Mouse (Mus musculus) lung, adult 2 months (tissue): ENCODE data around the gene Tceal5. TPM values are rescaled to one million over a fixed set of nuclear protein-coding genes. Genes with fewer than 3 reads are reported as not detected.
A peak's percentile ranks its signal among the peaks of the same experiment; 100 is the strongest.

ENCODE experiments used
- DNase-seq: peaks from one replicate; pipeline ENCODE4 v3.0.0; 2022
- H3K4me1 ChIP-seq: fragments of 200-500 bp; 2 replicates; pipeline ENCODE4 v1.6.1; 2011; ENCODE audit warnings: low read length; ENCODE audit not compliant: control insufficient read depth, insufficient read depth
- H3K4me3 ChIP-seq: fragments of 200-500 bp; replicated peaks from 2 replicates; pipeline ENCODE3; 2011; ENCODE audit warnings: low read depth, mild to moderate bottlenecking, control low read depth, low read length; ENCODE audit errors: extremely low read depth
- CTCF ChIP-seq: fragments of 200-500 bp; IDR thresholded peaks from 2 replicates; pipeline ENCODE4 v1.5.1; 2011; ENCODE audit warnings: mild to moderate bottlenecking, low read length, control low read depth; ENCODE audit not compliant: insufficient read depth
- POLR2A ChIP-seq: fragments of 200-500 bp; IDR thresholded peaks from 2 replicates; pipeline ENCODE4 v1.6.1; 2011; ENCODE audit warnings: low read depth, mild to moderate bottlenecking, control low read depth, low read length, borderline replicate concordance; ENCODE audit errors: extremely low read depth
- WGBS: fragments of 180-500 bp; shearing (Covaris S2); methylation state at CpG from one replicate; pipeline ENCODE4 v1.1.7; 2018; 5-methylcytosine and 5-hydroxymethylcytosine counted together
- polyA plus RNA-seq: library from polyadenylated mRNA; depleted of rRNA; stranded (reverse); fragments of >200 nt; gene quantifications from 2 replicates; pipeline ENCODE4 v1.2.3, GENCODE M21; 2012; rRNA removed

Gene Tceal5
- polyA plus RNA-seq, 1 experiment: 0.11 TPM

DNA sequence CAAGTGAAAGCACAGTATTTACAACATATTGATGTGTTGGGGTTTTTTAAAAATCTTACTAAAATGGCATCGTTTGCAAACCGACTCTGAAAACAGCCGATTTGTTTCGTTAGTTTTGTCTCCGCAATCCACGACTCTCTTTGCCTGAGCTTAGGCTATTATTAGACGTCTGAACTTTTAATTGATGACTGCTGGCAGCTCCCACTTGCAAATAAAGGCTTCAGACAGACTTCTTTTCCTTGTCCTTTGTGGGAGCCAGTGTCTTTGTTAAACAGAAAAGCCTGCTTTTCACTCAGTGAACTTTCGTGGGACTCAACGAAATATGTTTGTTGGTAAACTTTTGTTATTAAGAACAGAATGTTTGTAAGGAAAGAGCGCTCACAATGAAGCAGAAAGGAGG lies 30.9 kb downstream of the Tceal5 start:
- Histone ChIP-seq H3K4me3 (peak overlapping the region; percentile 42), H3K4me1 (no peaks in the 10 kb centered on the region)
- WGBS: 39% methylated on average over 10 of the region's 10 CpGs
- TF ChIP-seq CTCF: no peak
- no peak for TF ChIP-seq POLR2A
- DNase-seq: peak; percentile 2

DNA sequence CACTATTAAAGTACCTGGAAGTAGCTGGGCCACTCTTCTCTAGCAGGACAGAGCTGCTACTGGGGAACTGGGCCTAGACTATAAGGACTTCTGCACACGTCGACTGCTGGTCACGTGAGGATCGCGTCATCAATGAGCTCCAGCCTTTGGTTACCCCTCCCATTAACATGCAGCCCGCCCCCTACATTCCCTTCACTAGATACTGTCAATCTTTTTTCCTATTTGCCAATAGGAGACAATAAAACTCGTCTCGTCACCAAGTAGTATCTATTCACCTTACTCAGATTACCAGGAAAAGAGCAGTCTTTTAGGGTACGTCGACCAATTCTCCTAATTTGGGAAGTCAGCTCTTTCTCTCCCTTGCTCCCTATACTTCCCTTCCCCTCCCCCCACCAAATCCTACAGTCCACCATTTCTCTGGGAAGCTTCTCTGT lies 31.5 kb downstream of the Tceal5 start, which contains the start of gene Tceal8:
Tceal8 (minus strand) TSS at position 225 of the 434 bp plus-strand sequence.
- H3K4me3 ChIP-seq: peak within 1 kb of the TSS; percentile 92
- 25% methylated on average over 10 of the region's 10 CpGs for WGBS
- DNase-seq: peak; percentile 63
- TF ChIP-seq CTCF (no peak), POLR2A (peak; percentile 87; the same call in 1 of the 2 replicates)
- no peaks in the 10 kb centered on the region for H3K4me1 ChIP-seq

- DNase-seq: peak; percentile 30
Measured at GRCm38 (mm10) chrX:136171189-136172117, 32.2 kb downstream of the Tceal5 start.

DNA sequence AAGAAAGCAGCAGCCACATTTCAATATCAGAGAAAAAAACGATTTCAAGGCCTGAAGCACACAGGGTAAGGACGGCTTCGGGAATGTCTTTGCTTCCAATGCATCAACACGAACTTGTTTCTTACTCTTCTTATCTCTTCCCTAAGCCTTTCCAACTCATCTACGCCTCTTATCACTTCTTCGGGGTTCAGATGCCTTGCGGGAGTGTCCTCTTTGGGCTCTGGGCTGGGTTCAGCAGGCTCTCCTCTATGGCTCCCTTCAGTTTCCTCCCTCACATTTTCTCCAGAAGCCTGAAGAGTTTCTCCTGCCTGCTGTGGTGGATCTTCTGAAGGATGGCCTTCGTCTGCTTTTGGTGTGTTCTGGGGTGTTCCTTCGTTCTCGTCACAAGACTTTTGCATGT lies 33.1 kb downstream of the Tceal5 start:
- Histone ChIP-seq H3K4me1 (no peaks in the 10 kb centered on the region), H3K4me3 (no peak overlapping the region)
- TF ChIP-seq CTCF: no peak
- WGBS: 56% methylated on average over 10 of the region's 10 CpGs
- DNase-seq: no peak

More at GRCm38 (mm10) chrX:136171189-136172117, 32.2 kb downstream of the Tceal5 start:
- TF ChIP-seq CTCF (no peak), POLR2A (no peak)
- 32% methylated on average over 24 of the region's 24 CpGs for WGBS
- Histone ChIP-seq H3K4me3 (peak overlapping the region; percentile 92), H3K4me1 (no peaks in the 10 kb centered on the region)

Other genes starting within 250 kb of the Tceal5 start
- 10.2 and 12.2 TPM in 2 replicates for gene Arxes2, start 210.1 kb downstream of the Tceal5 start, polyA plus RNA-seq
- 1.1 and 1.8 TPM in 2 replicates for gene Arxes1, start 170.5 kb downstream of the Tceal5 start, polyA plus RNA-seq
- gene Bex2, start 135.6 kb downstream of the Tceal5 start, polyA plus RNA-seq: 18.6 and 23.7 TPM in 2 replicates
- gene Nxf3, start 118.6 kb downstream of the Tceal5 start, polyA plus RNA-seq: 0.04 and 0.06 TPM in 2 replicates
- 10.8 and 12.0 TPM in 2 replicates for gene Bex4, start 64.9 kb downstream of the Tceal5 start, polyA plus RNA-seq
- gene Tceal8, start 31.5 kb downstream of the Tceal5 start, polyA plus RNA-seq: 4.5 and 11.4 TPM in 2 replicates
- gene Tceal7, start 10.9 kb upstream of the Tceal5 start, polyA plus RNA-seq: not detected in 2 replicates
- 3.0 and 3.4 TPM in 2 replicates for gene Bex1, start 11.6 kb upstream of the Tceal5 start, polyA plus RNA-seq
- gene Tceal9, start 41.2 kb upstream of the Tceal5 start, polyA plus RNA-seq: 13.9 and 30.9 TPM in 2 replicates
- 37.3 and 54.9 TPM in 2 replicates for gene Bex3, start 66.4 kb upstream of the Tceal5 start, polyA plus RNA-seq